Mouse (Mus musculus): ENCODE measurements at regions not wholly inside any gene's neighbourhood (a gene's known extent, or its start where the extent isn't known, plus 50 kb on each side); places are given as distances from the start of the nearest gene placed in this dataset.

- TF ChIP-seq CTCF (IDR thresholded peaks at IDR 0.05; ENCODE audit: borderline replicate concordance, insufficient read depth, low read depth, low read length), result no peak
- no peak for TF ChIP-seq POLR2A (IDR thresholded peaks at IDR 0.05; ENCODE audit: borderline replicate concordance, insufficient read depth, low read length)
Measured at GRCm38 (mm10) chr3:8248911-8249310, 1361.0 kb downstream of the Zfp704 start.

Data from cerebellum, adult 2 months (tissue).